Mouse (Mus musculus) embryonic facial prominence, embryonic 10.5 days (tissue): Measurements from ENCODE around the gene Inpp1. TPM values are rescaled to one million over a fixed set of nuclear protein-coding genes. Genes with fewer than 3 reads are reported as not detected.
A peak's percentile ranks its signal among the peaks of the same experiment; 100 is the strongest.

ENCODE experiments used
- DNase-seq: peaks from one replicate; pipeline ENCODE4 v3.0.0-alpha.2; 2017; ENCODE audit warnings: low spot score
- H3K27ac ChIP-seq: fragments of 300-500 bp; sonication (generic); replicated peaks from 2 replicates; pipeline ENCODE4 v1.5.1; 2016; ENCODE audit warnings: mild to moderate bottlenecking
- H3K27me3 ChIP-seq: fragments of 300-500 bp; sonication (generic); replicated peaks from 2 replicates; pipeline ENCODE4 v1.6.1; 2016; ENCODE audit warnings: low read depth, mild to moderate bottlenecking; ENCODE audit not compliant: poor library complexity, severe bottlenecking
- H3K36me3 ChIP-seq: fragments of 300-500 bp; sonication (generic); replicated peaks from 2 replicates; pipeline ENCODE4 v1.6.1; 2016; ENCODE audit warnings: mild to moderate bottlenecking, moderate library complexity
- H3K4me1 ChIP-seq: fragments of 300-500 bp; sonication (generic); 2 replicates; pipeline ENCODE4 v1.6.1; 2016
- H3K4me3 ChIP-seq: fragments of 300-500 bp; sonication (generic); 2 replicates; pipeline ENCODE4 v1.5.1; 2016; ENCODE audit warnings: mild to moderate bottlenecking, moderate library complexity
- H3K9me3 ChIP-seq: fragments of 300-500 bp; sonication (generic); 2 replicates; pipeline ENCODE4 v1.6.1; 2016; ENCODE audit warnings: mild to moderate bottlenecking
- whole genome bisulfite sequencing: fragments of 180-500 bp; shearing (Covaris S2); methylation state at CpG from one replicate; pipeline ENCODE4 v1.1.7; 2016; 5-methylcytosine and 5-hydroxymethylcytosine counted together
- polyA plus RNA-seq: library from polyadenylated mRNA; unstranded; fragments of >200 nt; fragmentation: Nextera tagmentation; extraction: Ambion mirVana; gene quantifications from 2 replicates; pipeline ENCODE4 v1.2.1, GENCODE M21; 2016

Gene Inpp1
- polyA plus RNA-seq, 1 experiment from 2014 or later = 13.7 TPM

- Histone ChIP-seq H3K9me3 (no peaks in the 10 kb centered on the region), H3K4me1 (peaks cover 26% of the 10 kb centered on the region), H3K27ac (no peak overlapping the region), H3K36me3 (no peaks in the 10 kb centered on the region), H3K4me3 (peak overlapping the region; percentile 74), H3K27me3 (no peaks in the 10 kb centered on the region)
- DNase-seq = no peak
- WGBS = 50% methylated on average over 13 of the region's 13 CpGs
These were observed 1.1 kb downstream of the Inpp1 start for GRCm38 (mm10) chr1:52816232-52816891.

GRCm38 (mm10) chr1:52808456-52808855, 9.0 kb downstream of the Inpp1 start:
- no peaks in the 10 kb centered on the region for H3K27me3 ChIP-seq
- no peak overlapping the region for H3K27ac ChIP-seq
- H3K4me3 ChIP-seq = no peak overlapping the region
- no peak for DNase-seq
- no peaks in the 10 kb centered on the region for H3K9me3 ChIP-seq
- 90% methylated on average over 6 of the region's 6 CpGs for WGBS
- no peaks in the 10 kb centered on the region; the same call in 1 of the 2 replicates for H3K36me3 ChIP-seq
- no peaks in the 10 kb centered on the region for H3K4me1 ChIP-seq

- H3K4me3 ChIP-seq = no peak overlapping the region
- H3K9me3 ChIP-seq = no peaks in the 10 kb centered on the region
- 60% methylated on average over 1 of the region's 1 CpGs for WGBS
- H3K36me3 ChIP-seq = no peaks in the 10 kb centered on the region; the same call in 1 of the 2 replicates
- DNase-seq = no peak
- H3K27me3 ChIP-seq = no peaks in the 10 kb centered on the region
- no peaks in the 10 kb centered on the region for H3K4me1 ChIP-seq
- H3K27ac ChIP-seq = no peak overlapping the region
These were observed 12.4 kb downstream of the Inpp1 start for GRCm38 (mm10) chr1:52805041-52805440.

- H3K4me3 ChIP-seq = no peak overlapping the region
- H3K27me3 ChIP-seq = no peaks in the 10 kb centered on the region
- no peak overlapping the region for H3K27ac ChIP-seq
- no peaks in the 10 kb centered on the region for H3K9me3 ChIP-seq
- WGBS = 93% methylated on average over 5 of the region's 5 CpGs
- DNase-seq = no peak
- H3K36me3 ChIP-seq = no peaks in the 10 kb centered on the region
- no peaks in the 10 kb centered on the region for H3K4me1 ChIP-seq
These were observed 15.0 kb downstream of the Inpp1 start for GRCm38 (mm10) chr1:52802406-52802975.

- no peak for DNase-seq
- no peaks in the 10 kb centered on the region for H3K36me3 ChIP-seq
- no peak overlapping the region for H3K27ac ChIP-seq
- no peaks in the 10 kb centered on the region for H3K4me1 ChIP-seq
- H3K9me3 ChIP-seq = no peaks in the 10 kb centered on the region
- no peak overlapping the region for H3K4me3 ChIP-seq
- WGBS = 89% methylated on average over 5 of the region's 5 CpGs
- H3K27me3 ChIP-seq = no peaks in the 10 kb centered on the region
These were observed 15.8 kb downstream of the Inpp1 start for GRCm38 (mm10) chr1:52801651-52802050.

GRCm38 (mm10) chr1:52800340-52800740, 17.1 kb downstream of the Inpp1 start:
- H3K9me3 ChIP-seq = no peaks in the 10 kb centered on the region
- no peaks in the 10 kb centered on the region; the same call in 1 of the 2 replicates for H3K36me3 ChIP-seq
- no peaks in the 10 kb centered on the region for H3K27me3 ChIP-seq
- no peak for DNase-seq
- no peak overlapping the region for H3K27ac ChIP-seq
- H3K4me3 ChIP-seq = no peak overlapping the region
- WGBS = 83% methylated on average over 3 of the region's 3 CpGs
- H3K4me1 ChIP-seq = no peaks in the 10 kb centered on the region

GRCm38 (mm10) chr1:52799772-52800171, 17.7 kb downstream of the Inpp1 start:
- H3K4me1 ChIP-seq = no peaks in the 10 kb centered on the region
- no peak overlapping the region for H3K27ac ChIP-seq
- peaks cover under 1% of the 10 kb centered on the region; the same call in 1 of the 2 replicates for H3K36me3 ChIP-seq
- 91% methylated on average over 5 of the region's 5 CpGs for WGBS
- no peak overlapping the region for H3K4me3 ChIP-seq
- no peak for DNase-seq
- H3K9me3 ChIP-seq = no peaks in the 10 kb centered on the region
- no peaks in the 10 kb centered on the region for H3K27me3 ChIP-seq

- H3K4me1 ChIP-seq = no peaks in the 10 kb centered on the region
- 84% methylated on average over 10 of the region's 10 CpGs for WGBS
- no peak overlapping the region for H3K27ac ChIP-seq
- no peaks in the 10 kb centered on the region for H3K27me3 ChIP-seq
- H3K36me3 ChIP-seq = peaks cover 6% of the 10 kb centered on the region
- H3K9me3 ChIP-seq = no peaks in the 10 kb centered on the region
- no peak overlapping the region for H3K4me3 ChIP-seq
- no peak for DNase-seq
These were observed 18.3 kb downstream of the Inpp1 start for GRCm38 (mm10) chr1:52799056-52799726.

- no peaks in the 10 kb centered on the region for H3K4me1 ChIP-seq
- H3K27ac ChIP-seq = no peak overlapping the region
- H3K4me3 ChIP-seq = no peak overlapping the region
- H3K9me3 ChIP-seq = no peaks in the 10 kb centered on the region
- no peak for DNase-seq
- H3K36me3 ChIP-seq = peaks cover 13% of the 10 kb centered on the region
- H3K27me3 ChIP-seq = no peaks in the 10 kb centered on the region
- 93% methylated on average over 2 of the region's 2 CpGs for WGBS
These were observed 21.6 kb downstream of the Inpp1 start for GRCm38 (mm10) chr1:52795927-52796326.

GRCm38 (mm10) chr1:52793692-52794091, 23.8 kb downstream of the Inpp1 start:
- no peak for DNase-seq
- H3K36me3 ChIP-seq = peaks cover 20% of the 10 kb centered on the region
- WGBS = 86% methylated on average over 3 of the region's 3 CpGs
- H3K4me1 ChIP-seq = no peaks in the 10 kb centered on the region
- H3K27me3 ChIP-seq = no peaks in the 10 kb centered on the region
- no peaks in the 10 kb centered on the region for H3K9me3 ChIP-seq
- no peak overlapping the region for H3K27ac ChIP-seq
- no peak overlapping the region for H3K4me3 ChIP-seq

- Histone ChIP-seq H3K4me3 (no peak overlapping the region), H3K27ac (no peak overlapping the region), H3K9me3 (no peaks in the 10 kb centered on the region), H3K4me1 (no peaks in the 10 kb centered on the region), H3K36me3 (peaks cover 25% of the 10 kb centered on the region), H3K27me3 (no peaks in the 10 kb centered on the region)
- DNase-seq = no peak
These were observed 24.8 kb downstream of the Inpp1 start for GRCm38 (mm10) chr1:52792701-52793100.

- 96% methylated on average over 1 of the region's 1 CpGs for WGBS
- Histone ChIP-seq H3K27me3 (no peaks in the 10 kb centered on the region), H3K4me3 (no peak overlapping the region), H3K36me3 (peaks cover 15% of the 10 kb centered on the region), H3K9me3 (no peaks in the 10 kb centered on the region), H3K27ac (no peak overlapping the region), H3K4me1 (no peaks in the 10 kb centered on the region)
- no peak for DNase-seq
These were observed 30.2 kb downstream of the Inpp1 start for GRCm38 (mm10) chr1:52787254-52787653.
